Mouse (Mus musculus) heart, postnatal 10 days (tissue): ENCODE data around the gene A930004D18Rik. TPM values are rescaled to one million over a fixed set of nuclear protein-coding genes. Genes with fewer than 3 reads are reported as not detected.
"Not testable (repeated sequence)": the region's sequence is repeated elsewhere in the genome, so short reads cannot be mapped to it uniquely, and the experiment has no call there.

Experiments used
- DNase-seq, 2 experiments: peaks; one replicate each; pipeline ENCODE4 v3.0.0; 2021
- intact Hi-C: fragments of 180-260 bp; cut with DNase I; formaldehyde crosslinking; loops from one replicate; pipeline ENCODE4 v1.15.1; 2025
- total RNA-seq, 2 experiments: library from RNA; stranded (reverse); gene quantifications; 2 replicates each; pipeline ENCODE4 v1.2.3; 2021

The A930004D18Rik gene
- total RNA-seq, 2 experiments from 2014 or later, result 3.0 to 4.2 TPM

GRCm38 (mm10) chr2:18025116-18025515, 12.4 kb downstream of the A930004D18Rik start:
- DNase-seq, result no peak
- intact Hi-C loops, result loop anchor here (5.0 to 10.0 kb wide), 9 partner anchors 83 to 1350 kb away; partner anchors contain the start of genes Dnajc1, Msrb2 and Spag6

GRCm38 (mm10) chr2:18022886-18023285, 14.7 kb downstream of the A930004D18Rik start:
- intact Hi-C loops, result loop anchor here (10.0 kb wide), 3 partner anchors 138 to 1352 kb away; partner anchors contain the start of gene Msrb2
- no peak for DNase-seq

GRCm38 (mm10) chr2:18019122-18019521, 18.4 kb downstream of the A930004D18Rik start:
- intact Hi-C loops, result no loop called here
- no peak for DNase-seq

- intact Hi-C loops, result no loop called here
- no peak for DNase-seq
These were observed 20.2 kb downstream of the A930004D18Rik start for GRCm38 (mm10) chr2:18017321-18017720.

- intact Hi-C loops, result no loop called here
- no peak for DNase-seq
These were observed 20.9 kb downstream of the A930004D18Rik start for GRCm38 (mm10) chr2:18016639-18017038.

- no peak for DNase-seq
- intact Hi-C loops, result no loop called here
These were observed 22.0 kb downstream of the A930004D18Rik start for GRCm38 (mm10) chr2:18015581-18015980.

- no peak for DNase-seq
- intact Hi-C loops, result no loop called here
These were observed 24.7 kb downstream of the A930004D18Rik start for GRCm38 (mm10) chr2:18012866-18013265.

GRCm38 (mm10) chr2:18011226-18011625, 26.3 kb downstream of the A930004D18Rik start:
- intact Hi-C loops, result no loop called here
- DNase-seq, result no peak

- no peak for DNase-seq
- intact Hi-C loops, result loop anchor here (5.0 kb wide), 1 partner anchor 807 kb away; no protein-coding TSS in a partner anchor
These were observed 32.4 kb downstream of the A930004D18Rik start for GRCm38 (mm10) chr2:18005137-18005536.

- DNase-seq, result peak; percentile 25 to 29
- intact Hi-C loops, result no loop called here
These were observed 33.3 kb downstream of the A930004D18Rik start for GRCm38 (mm10) chr2:18004286-18004685.

- DNase-seq, result no peak
- intact Hi-C loops, result no loop called here
These were observed 35.2 kb downstream of the A930004D18Rik start for GRCm38 (mm10) chr2:18002306-18002705.

- DNase-seq, result no peak
- intact Hi-C loops, result no loop called here
These were observed 40.7 kb downstream of the A930004D18Rik start, which contains the start of gene H2al2a for GRCm38 (mm10) chr2:17996858-17997257. Gene H2al2a, minus strand, starts transcription at chr2:17996958.

- no peak for DNase-seq
- intact Hi-C loops, result no loop called here
These were observed 48.0 kb downstream of the A930004D18Rik start for GRCm38 (mm10) chr2:17989562-17989961.

GRCm38 (mm10) chr2:17989115-17989514, 48.4 kb downstream of the A930004D18Rik start:
- intact Hi-C loops, result no loop called here

GRCm38 (mm10) chr2:17986694-17987093, 50.8 kb downstream of the A930004D18Rik start:
- intact Hi-C loops, result no loop called here

More at GRCm38 (mm10) chr2:17989115-17989514, 48.4 kb downstream of the A930004D18Rik start:
- no peak for DNase-seq

GRCm38 (mm10) chr2:17984774-17985173, 52.8 kb downstream of the A930004D18Rik start:
- peak in 1 of 2 experiments; percentile 18 for DNase-seq

More at GRCm38 (mm10) chr2:17986694-17987093, 50.8 kb downstream of the A930004D18Rik start:
- no peak for DNase-seq

GRCm38 (mm10) chr2:17982747-17983146, 54.8 kb downstream of the A930004D18Rik start:
- intact Hi-C loops, result no loop called here
- no peak for DNase-seq

More at GRCm38 (mm10) chr2:17984774-17985173, 52.8 kb downstream of the A930004D18Rik start:
- intact Hi-C loops, result no loop called here

GRCm38 (mm10) chr2:17978706-17979105, 58.8 kb downstream of the A930004D18Rik start:
- intact Hi-C loops, result no loop called here
- no peak for DNase-seq

- DNase-seq, intact Hi-C loops: not testable (repeated sequence)
These were observed 59.3 kb downstream of the A930004D18Rik start for GRCm38 (mm10) chr2:17978251-17978650.

GRCm38 (mm10) chr2:17977645-17978044, 59.9 kb downstream of the A930004D18Rik start:
- not testable (repeated sequence) for DNase-seq

GRCm38 (mm10) chr2:17975601-17976327, 61.8 kb downstream of the A930004D18Rik start:
- intact Hi-C loops, result no loop called here
- DNase-seq, result no peak

More at GRCm38 (mm10) chr2:17977645-17978044, 59.9 kb downstream of the A930004D18Rik start:
- intact Hi-C loops, result not testable (repeated sequence)
